Mouse (Mus musculus) kidney, embryonic 16.5 days (tissue): ENCODE data around the gene Slc8a1. TPM values are rescaled to one million over a fixed set of nuclear protein-coding genes. Genes with fewer than 3 reads are reported as not detected.
A peak's percentile ranks its signal among the peaks of the same experiment; 100 is the strongest.

Source experiments
- ATAC-seq: fragments of 200-750 bp; cut with Nextera tagmentation; 2 replicates; pipeline ENCODE4 v1.8.0; 2017; ENCODE audit warnings: moderate TSS enrichment; ENCODE audit not compliant: low FRiP score, low TSS enrichment
- H3K27ac ChIP-seq: fragments of 300-500 bp; sonication (generic); 2 replicates; pipeline ENCODE4 v1.5.1; 2014; ENCODE audit warnings: low read length
- H3K27me3 ChIP-seq: fragments of 300-500 bp; sonication (generic); 2 replicates; pipeline ENCODE4 v1.6.1; 2014; ENCODE audit warnings: low read length, control low read depth, mixed read lengths; ENCODE audit not compliant: insufficient read depth
- H3K36me3 ChIP-seq: fragments of 300-500 bp; sonication (generic); 2 replicates; pipeline ENCODE4 v1.6.1; 2014; ENCODE audit warnings: low read length, control low read depth, mixed read lengths; ENCODE audit not compliant: insufficient read depth
- H3K4me1 ChIP-seq: fragments of 300-500 bp; sonication (generic); 2 replicates; pipeline ENCODE4 v1.6.1; 2014; ENCODE audit warnings: low read length, control low read depth, mixed read lengths; ENCODE audit not compliant: insufficient read depth
- H3K4me2 ChIP-seq: fragments of 300-500 bp; sonication (generic); replicated peaks from 2 replicates; pipeline ENCODE4 v1.6.1; 2014; ENCODE audit warnings: low read depth, low read length
- H3K4me3 ChIP-seq: fragments of 300-500 bp; sonication (generic); 2 replicates; pipeline ENCODE4 v1.5.1; 2014; ENCODE audit warnings: mild to moderate bottlenecking, low read length
- H3K9ac ChIP-seq: fragments of 300-500 bp; sonication (generic); replicated peaks from 2 replicates; pipeline ENCODE4 v1.6.1; 2014; ENCODE audit warnings: low read length
- H3K9me3 ChIP-seq: fragments of 300-500 bp; sonication (generic); 2 replicates; pipeline ENCODE4 v1.6.1; 2016; ENCODE audit warnings: low read length, control low read depth
- WGBS: fragments of 180-500 bp; shearing (Covaris S2); extraction: QIAGEN DNeasy Blood & Tissue Kit; methylation state at CpG from one replicate; pipeline ENCODE4 v1.1.7; 2014; 5-methylcytosine and 5-hydroxymethylcytosine counted together
- polyA plus RNA-seq: library from polyadenylated mRNA; unstranded; fragments of >200 nt; fragmentation: Nextera tagmentation; extraction: Ambion mirVana; gene quantifications from 2 replicates; pipeline ENCODE4 v1.2.1, GENCODE M21; 2015

Gene Slc8a1
- polyA plus RNA-seq, 1 experiment from 2014 or later = 12.8 TPM

DNA sequence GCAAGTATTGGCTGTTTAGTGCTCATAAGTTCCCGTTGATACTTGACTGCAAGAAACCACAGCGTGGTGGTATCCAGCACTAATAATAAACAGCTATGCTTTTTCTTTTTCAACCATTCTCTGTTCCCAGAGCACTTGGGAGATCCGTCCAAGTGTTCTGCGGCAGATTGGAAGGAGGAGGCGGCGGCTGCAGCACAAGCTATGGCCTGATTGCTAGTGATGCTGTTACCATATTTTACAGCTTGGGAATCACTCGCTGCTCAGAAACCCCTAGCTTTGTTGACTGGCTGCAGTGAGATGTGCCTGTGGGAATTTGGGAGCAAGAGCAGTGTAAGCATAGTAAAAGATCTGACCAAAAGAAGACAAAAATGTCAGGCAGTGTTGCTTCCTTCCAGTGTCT lies 310.9 kb downstream of the Slc8a1 start:
- H3K27me3 ChIP-seq = no peaks in the 10 kb centered on the region
- 85% methylated on average over 7 of the region's 7 CpGs for WGBS
- H3K4me1 ChIP-seq = peaks cover 7% of the 10 kb centered on the region; the same call in 1 of the 2 replicates
- no peak overlapping the region for H3K9ac ChIP-seq
- ATAC-seq = no peak
- no peak overlapping the region for H3K4me2 ChIP-seq
- no peaks in the 10 kb centered on the region for H3K9me3 ChIP-seq
- H3K27ac ChIP-seq = no peak overlapping the region
- no peak overlapping the region for H3K4me3 ChIP-seq
- 0 out of 2 replicates have a peak, but pooled peaks cover 4% of the 10 kb centered on the region for H3K36me3 ChIP-seq

GRCm38 (mm10) chr17:81424256-81424912 lies 313.8 kb downstream of the Slc8a1 start:
- Histone ChIP-seq H3K4me2 (no peak overlapping the region), H3K27ac (no peak overlapping the region), H3K9ac (no peak overlapping the region), H3K9me3 (no peaks in the 10 kb centered on the region), H3K27me3 (no peaks in the 10 kb centered on the region), H3K4me3 (no peak overlapping the region), H3K36me3 (0 out of 2 replicates have a peak, but pooled peaks cover 4% of the 10 kb centered on the region), H3K4me1 (peaks cover 7% of the 10 kb centered on the region; the same call in 1 of the 2 replicates)
- no peak for ATAC-seq
- WGBS = 25% methylated on average over 10 of the region's 10 CpGs

DNA sequence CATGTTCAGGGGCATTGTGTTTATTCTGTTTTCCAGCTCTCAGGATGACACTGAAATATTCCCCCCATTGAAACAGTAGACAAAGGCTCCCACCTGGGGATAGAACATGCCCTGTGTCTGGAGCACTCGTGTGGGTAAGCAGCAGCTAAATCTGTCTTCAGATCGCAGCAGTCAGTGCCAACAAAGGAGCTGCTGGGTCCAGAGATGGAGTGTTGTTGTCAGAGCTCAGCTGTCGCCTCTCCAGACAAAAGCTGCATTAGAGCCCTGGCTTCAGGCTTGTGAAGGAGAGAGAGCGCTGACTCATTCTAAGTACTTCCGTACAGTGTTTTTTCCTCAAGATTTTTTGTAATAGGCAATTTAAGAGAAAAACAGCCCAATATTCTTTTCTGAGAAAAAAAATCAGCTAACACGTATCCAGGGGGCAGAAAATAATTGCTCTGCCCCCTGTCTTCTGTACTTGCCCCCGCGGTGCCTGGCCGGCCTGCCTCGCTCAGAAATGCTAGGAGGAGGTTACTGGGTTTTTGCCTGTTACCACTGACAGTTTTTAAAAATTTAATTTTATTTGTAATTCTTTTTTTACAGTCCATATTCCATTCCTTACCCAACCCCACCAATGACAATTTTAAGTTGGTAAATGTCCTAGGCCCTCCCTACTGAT lies 318.2 kb downstream of the Slc8a1 start:
- no peak overlapping the region for H3K9ac ChIP-seq
- no peak overlapping the region for H3K4me2 ChIP-seq
- H3K4me3 ChIP-seq = no peak overlapping the region
- WGBS = 90% methylated on average over 10 of the region's 10 CpGs
- no peaks in the 10 kb centered on the region for H3K9me3 ChIP-seq
- 0 out of 2 replicates have a peak, but pooled peaks cover 4% of the 10 kb centered on the region for H3K36me3 ChIP-seq
- no peak overlapping the region for H3K27ac ChIP-seq
- no peak for ATAC-seq
- H3K4me1 ChIP-seq = peaks cover 7% of the 10 kb centered on the region; the same call in 1 of the 2 replicates
- H3K27me3 ChIP-seq = no peaks in the 10 kb centered on the region

DNA sequence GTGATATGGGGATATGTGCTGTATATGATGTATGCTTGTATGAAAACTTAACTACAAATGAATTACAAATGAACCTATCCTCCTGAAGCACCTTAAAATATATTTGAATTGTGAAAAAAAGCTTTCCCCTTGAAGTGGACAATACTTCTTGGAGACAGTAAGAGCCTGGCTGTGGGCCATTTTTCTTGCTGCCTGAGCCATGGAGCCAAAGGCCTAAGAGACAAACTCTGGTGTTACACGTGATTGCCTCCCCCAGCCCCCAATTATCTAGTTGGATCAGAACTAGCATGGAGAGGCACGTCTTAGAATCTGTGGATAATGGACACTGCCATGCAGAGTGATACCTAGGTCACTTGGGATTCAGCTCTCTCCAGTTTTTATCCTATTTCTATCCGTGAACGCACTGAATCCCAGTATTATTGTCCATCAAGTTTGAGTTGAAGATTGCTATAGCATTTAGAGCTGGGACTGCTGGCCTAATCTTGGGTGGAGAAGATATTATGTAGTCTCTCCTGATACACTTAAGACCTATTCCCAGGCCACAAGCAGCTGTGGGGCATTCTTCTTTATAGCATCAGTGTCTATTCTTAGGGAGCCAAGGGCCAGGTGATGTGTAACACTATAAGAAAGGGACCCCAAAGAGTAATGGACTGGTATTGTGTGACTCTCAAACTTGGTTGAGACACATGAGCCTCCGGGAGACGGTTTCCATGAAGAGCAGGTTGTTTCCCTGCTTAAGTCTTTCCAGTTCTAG lies 321.6 kb downstream of the Slc8a1 start:
- no peaks in the 10 kb centered on the region for H3K27me3 ChIP-seq
- no peak overlapping the region for H3K4me3 ChIP-seq
- no peak overlapping the region for H3K9ac ChIP-seq
- WGBS = 88% methylated on average over 6 of the region's 6 CpGs
- ATAC-seq = no peak
- no peak overlapping the region for H3K4me2 ChIP-seq
- no peaks in the 10 kb centered on the region for H3K36me3 ChIP-seq
- H3K4me1 ChIP-seq = no peaks in the 10 kb centered on the region
- H3K9me3 ChIP-seq = no peaks in the 10 kb centered on the region
- H3K27ac ChIP-seq = no peak overlapping the region

DNA sequence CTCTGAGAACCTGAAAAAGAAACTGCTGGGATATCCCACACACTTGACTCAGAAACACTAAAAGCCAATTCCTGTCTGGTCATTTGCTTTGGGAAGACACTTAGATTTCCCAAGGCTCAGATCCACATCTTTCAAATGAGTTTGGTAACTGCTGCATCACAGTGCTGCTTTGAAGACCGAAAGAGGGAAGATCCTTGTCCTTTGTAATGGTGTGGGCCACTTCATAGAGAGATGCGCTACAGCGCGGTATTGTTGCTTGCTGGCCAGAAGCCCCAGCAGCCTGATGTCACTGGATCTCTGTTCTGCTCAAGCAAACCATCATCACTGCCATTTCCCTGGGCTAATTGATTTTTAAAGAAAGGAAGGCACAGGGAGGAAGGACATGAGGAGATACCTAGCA lies 325.4 kb downstream of the Slc8a1 start:
- Histone ChIP-seq H3K9me3 (no peaks in the 10 kb centered on the region), H3K4me2 (no peak overlapping the region), H3K9ac (no peak overlapping the region), H3K4me1 (no peaks in the 10 kb centered on the region), H3K27ac (no peak overlapping the region), H3K4me3 (no peak overlapping the region), H3K36me3 (peaks cover 4% of the 10 kb centered on the region), H3K27me3 (no peaks in the 10 kb centered on the region)
- WGBS = 90% methylated on average over 4 of the region's 4 CpGs
- no peak for ATAC-seq

DNA sequence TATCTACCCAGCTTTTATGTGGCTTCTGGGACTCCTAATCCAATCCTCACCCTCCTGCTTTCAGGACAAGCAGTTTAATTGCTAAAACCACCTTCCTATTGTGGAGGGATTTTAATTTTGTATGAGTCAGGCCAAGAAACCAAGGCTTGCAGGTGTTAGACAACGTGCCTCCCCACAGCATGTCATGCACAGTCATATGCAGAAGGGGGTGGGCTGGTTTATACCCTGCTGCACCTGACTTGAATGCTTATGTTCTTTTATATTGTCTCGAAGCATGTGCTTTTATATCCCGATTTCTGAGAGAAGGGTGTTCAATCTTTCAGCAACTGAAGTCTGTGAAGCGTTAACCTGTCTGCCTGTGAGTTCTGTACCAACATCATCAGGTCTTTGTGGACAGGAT lies 334.0 kb downstream of the Slc8a1 start:
- no peak overlapping the region for H3K9ac ChIP-seq
- ATAC-seq = no peak
- 0 out of 2 replicates have a peak, but pooled peaks cover 5% of the 10 kb centered on the region for H3K4me1 ChIP-seq
- no peak overlapping the region for H3K4me2 ChIP-seq
- no peak overlapping the region for H3K27ac ChIP-seq
- no peaks in the 10 kb centered on the region for H3K9me3 ChIP-seq
- peaks cover 16% of the 10 kb centered on the region for H3K36me3 ChIP-seq
- no peak overlapping the region for H3K4me3 ChIP-seq
- WGBS = 84% methylated on average over 4 of the region's 4 CpGs
- H3K27me3 ChIP-seq = no peaks in the 10 kb centered on the region

GRCm38 (mm10) chr17:81403121-81403520 lies 335.1 kb downstream of the Slc8a1 start:
- 0 out of 2 replicates have a peak, but pooled peaks have one; percentile 39 for ATAC-seq
- no peak overlapping the region for H3K27ac ChIP-seq

GRCm38 (mm10) chr17:81402636-81403035 lies 335.5 kb downstream of the Slc8a1 start:
- H3K9me3 ChIP-seq = no peaks in the 10 kb centered on the region
- WGBS = 82% methylated on average over 2 of the region's 2 CpGs
- no peaks in the 10 kb centered on the region for H3K27me3 ChIP-seq
- 0 out of 2 replicates have a peak, but pooled peaks cover 5% of the 10 kb centered on the region for H3K4me1 ChIP-seq
- H3K4me3 ChIP-seq = no peak overlapping the region
- H3K36me3 ChIP-seq = peaks cover 12% of the 10 kb centered on the region
- H3K9ac ChIP-seq = no peak overlapping the region
- H3K4me2 ChIP-seq = no peak overlapping the region
- no peak for ATAC-seq
- no peak overlapping the region for H3K27ac ChIP-seq

More at GRCm38 (mm10) chr17:81403121-81403520, 335.1 kb downstream of the Slc8a1 start:
- 0 out of 2 replicates have a peak, but pooled peaks cover 5% of the 10 kb centered on the region for H3K4me1 ChIP-seq
- 81% methylated on average over 4 of the region's 4 CpGs for WGBS
- no peak overlapping the region for H3K9ac ChIP-seq
- H3K4me3 ChIP-seq = no peak overlapping the region
- no peaks in the 10 kb centered on the region for H3K9me3 ChIP-seq
- peaks cover 16% of the 10 kb centered on the region for H3K36me3 ChIP-seq
- H3K4me2 ChIP-seq = no peak overlapping the region
- no peaks in the 10 kb centered on the region for H3K27me3 ChIP-seq

- H3K36me3 ChIP-seq = no peaks in the 10 kb centered on the region
- no peaks in the 10 kb centered on the region for H3K27me3 ChIP-seq
- no peak for ATAC-seq
- 55% methylated on average over 5 of the region's 5 CpGs for WGBS
- H3K9ac ChIP-seq = no peak overlapping the region
- no peaks in the 10 kb centered on the region for H3K9me3 ChIP-seq
- H3K4me3 ChIP-seq = no peak overlapping the region
- 0 out of 2 replicates have a peak, but pooled peaks cover 5% of the 10 kb centered on the region for H3K4me1 ChIP-seq
- H3K27ac ChIP-seq = no peak overlapping the region
- no peak overlapping the region for H3K4me2 ChIP-seq
Measured at GRCm38 (mm10) chr17:81400377-81400776, 337.8 kb downstream of the Slc8a1 start.
